Mouse (Mus musculus): ENCODE measurements at regions not wholly inside any gene's neighbourhood (a gene's known extent, or its start where the extent isn't known, plus 50 kb on each side); places are given as distances from the start of the nearest gene placed in this dataset.

DNA sequence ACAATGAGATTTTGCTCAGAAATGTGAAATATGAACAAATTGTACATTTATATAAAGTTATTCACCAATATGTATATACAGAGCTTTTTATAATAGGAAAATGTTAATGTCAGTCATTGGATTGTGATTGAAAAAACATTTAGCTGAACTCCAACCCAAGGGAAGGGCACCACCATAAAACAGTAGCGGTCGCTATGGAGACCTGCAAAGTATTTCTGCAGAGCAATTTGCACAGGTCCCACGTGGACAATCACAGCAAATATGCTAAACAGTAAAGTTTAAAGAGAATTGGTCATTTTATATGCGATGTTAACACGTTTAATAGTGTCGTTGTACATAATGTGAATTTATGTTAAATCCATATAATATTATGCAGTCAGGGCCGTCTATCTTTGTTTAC is 117.8 kb upstream of the 1700066M21Rik start:
- TF ChIP-seq CTCF (IDR thresholded peaks at IDR 0.05 in 2 of 3, conservative IDR thresholded peaks at IDR 0.05 in 1 of 3; ENCODE audit: control insufficient read depth in 1 of 3, insufficient read depth in 1 of 3, low read depth in 2 of 3, low read length in 3 of 3, poor library complexity in 1 of 3, severe bottlenecking in 1 of 3) (no peak), MEF2A (IDR thresholded peaks at IDR 0.05; ENCODE audit: extremely low read depth, insufficient replicate concordance, low read depth, low read length, poor library complexity, severe bottlenecking) (no peak), MAFK (IDR thresholded peaks at IDR 0.05; ENCODE audit: borderline replicate concordance, low read depth, low read length) (no peak), EP300 (IDR thresholded peaks at IDR 0.05; ENCODE audit: low read depth in 1 of 2, low read length in 2 of 2) (no peak), ETS1 (IDR thresholded peaks at IDR 0.05; ENCODE audit: low read depth, low read length) (no peak)
